Mouse (Mus musculus) liver, adult 2 months (tissue): ENCODE results near the gene Ankfn1. TPM values are rescaled to one million over a fixed set of nuclear protein-coding genes. Genes with fewer than 3 reads are reported as not detected.

ENCODE experiments used
- DNase-seq: peaks from one replicate; pipeline ENCODE4 v3.0.0-alpha.2; 2011; ENCODE audit warnings: low read depth, low spot score; ENCODE audit errors: extremely low read depth
- H3K27ac ChIP-seq: fragments of 200-500 bp; replicated peaks from 2 replicates; pipeline ENCODE4 v1.5.1; 2012; ENCODE audit warnings: low read depth, mild to moderate bottlenecking, control low read depth, inconsistent platforms, low read length; ENCODE audit not compliant: insufficient read depth
- H3K27me3 ChIP-seq: fragments of 200-500 bp; 2 replicates; pipeline ENCODE4 v1.6.1; 2012; ENCODE audit warnings: mild to moderate bottlenecking, moderate library complexity, low read length, inconsistent platforms; ENCODE audit not compliant: control insufficient read depth, insufficient read depth
- H3K36me3 ChIP-seq: fragments of 200-500 bp; 2 replicates; pipeline ENCODE4 v1.6.1; 2012; ENCODE audit warnings: low read length, inconsistent platforms; ENCODE audit not compliant: control insufficient read depth, insufficient read depth
- H3K4me1 ChIP-seq: fragments of 200-500 bp; 2 replicates; pipeline ENCODE4 v1.6.1; 2011; ENCODE audit warnings: low read length; ENCODE audit not compliant: control insufficient read depth, insufficient read depth
- H3K4me3 ChIP-seq: fragments of 200-500 bp; 2 replicates; pipeline ENCODE4 v1.5.1; 2011; ENCODE audit warnings: low read depth, mild to moderate bottlenecking, control low read depth, low read length, moderate library complexity; ENCODE audit not compliant: insufficient read depth
- H3K79me2 ChIP-seq: fragments of 200-500 bp; 2 replicates; pipeline ENCODE4 v1.6.1; 2012; ENCODE audit warnings: inconsistent platforms, mild to moderate bottlenecking, low read length, moderate library complexity; ENCODE audit not compliant: control insufficient read depth, insufficient read depth
- H3K9ac ChIP-seq: fragments of 200-500 bp; 2 replicates; pipeline ENCODE4 v1.6.1; 2012; ENCODE audit warnings: low read depth, mild to moderate bottlenecking, control low read depth, inconsistent platforms, low read length
- CTCF ChIP-seq: fragments of 200-500 bp; IDR thresholded peaks from 2 replicates; pipeline ENCODE4 v1.5.1; 2011; ENCODE audit warnings: low read depth, low read length, control low read depth
- POLR2A ChIP-seq: fragments of 200-500 bp; IDR thresholded peaks from 2 replicates; pipeline ENCODE4 v1.6.1; 2011; ENCODE audit warnings: low read length, control low read depth; ENCODE audit not compliant: insufficient read depth; ENCODE audit errors: extremely low read depth
- WGBS: fragments of 180-500 bp; shearing (Covaris S2); methylation state at CpG from one replicate; pipeline ENCODE4 v1.1.7; 2018; 5-methylcytosine and 5-hydroxymethylcytosine counted together
- polyA plus RNA-seq: library from polyadenylated mRNA; depleted of rRNA; stranded (reverse); fragments of >200 nt; gene quantifications from 2 replicates; pipeline ENCODE4 v1.2.3, GENCODE M21; 2012
- total RNA-seq: library from RNA; depleted of rRNA; stranded (reverse); fragments of >200 nt; gene quantifications from 2 replicates; pipeline ENCODE4 v1.2.3, GENCODE M21; 2014

Ankfn1 gene
- total and polyA plus RNA-seq, 2 experiments, result not detected

GRCm38 (mm10) chr11:89708526-89708925, 68.9 kb downstream of the Ankfn1 start:
- no peak for DNase-seq
- 0 out of 2 replicates have a peak, but pooled peaks cover 2% of the 10 kb centered on the region for H3K27me3 ChIP-seq
- TF ChIP-seq CTCF, result no peak
- no peak for TF ChIP-seq POLR2A
- H3K9ac ChIP-seq, result no peak overlapping the region
- H3K4me1 ChIP-seq, result no peaks in the 10 kb centered on the region
- WGBS, result 91% methylated on average over 7 of the region's 7 CpGs
- no peak overlapping the region for H3K4me3 ChIP-seq
- no peaks in the 10 kb centered on the region for H3K79me2 ChIP-seq
- no peaks in the 10 kb centered on the region for H3K36me3 ChIP-seq
- no peak overlapping the region for H3K27ac ChIP-seq

- Histone ChIP-seq H3K4me1 (no peaks in the 10 kb centered on the region), H3K36me3 (no peaks in the 10 kb centered on the region), H3K4me3 (no peak overlapping the region), H3K9ac (no peak overlapping the region), H3K27me3 (no peaks in the 10 kb centered on the region), H3K79me2 (no peaks in the 10 kb centered on the region), H3K27ac (no peak overlapping the region)
- no peak for TF ChIP-seq POLR2A
- 49% methylated on average over 18 of the region's 18 CpGs for WGBS
- DNase-seq, result no peak
Observed at GRCm38 (mm10) chr11:89696431-89697403, 80.7 kb downstream of the Ankfn1 start.

GRCm38 (mm10) chr11:89693686-89694085, 83.8 kb downstream of the Ankfn1 start:
- Histone ChIP-seq H3K9ac (no peak overlapping the region), H3K4me3 (no peak overlapping the region), H3K36me3 (no peaks in the 10 kb centered on the region), H3K27me3 (no peaks in the 10 kb centered on the region), H3K4me1 (no peaks in the 10 kb centered on the region), H3K79me2 (no peaks in the 10 kb centered on the region), H3K27ac (no peak overlapping the region)
- 82% methylated on average over 4 of the region's 4 CpGs for WGBS
- DNase-seq, result no peak
- TF ChIP-seq POLR2A (no peak), CTCF (no peak)

GRCm38 (mm10) chr11:89676922-89677321, 100.5 kb downstream of the Ankfn1 start:
- H3K27me3 ChIP-seq, result no peaks in the 10 kb centered on the region
- H3K4me1 ChIP-seq, result no peaks in the 10 kb centered on the region
- DNase-seq, result no peak
- H3K9ac ChIP-seq, result no peak overlapping the region
- TF ChIP-seq CTCF (no peak), POLR2A (no peak)
- no peak overlapping the region for H3K4me3 ChIP-seq
- no peaks in the 10 kb centered on the region for H3K79me2 ChIP-seq
- H3K27ac ChIP-seq, result no peak overlapping the region
- 70% methylated on average over 2 of the region's 2 CpGs for WGBS
- no peaks in the 10 kb centered on the region for H3K36me3 ChIP-seq

GRCm38 (mm10) chr11:89673916-89674507, 103.4 kb downstream of the Ankfn1 start:
- Histone ChIP-seq H3K27ac (no peak overlapping the region), H3K36me3 (no peaks in the 10 kb centered on the region), H3K4me1 (no peaks in the 10 kb centered on the region), H3K27me3 (no peaks in the 10 kb centered on the region), H3K79me2 (no peaks in the 10 kb centered on the region), H3K4me3 (no peak overlapping the region), H3K9ac (no peak overlapping the region)
- 21% methylated on average over 1 of the region's 1 CpGs for whole genome bisulfite sequencing
- no peak for TF ChIP-seq POLR2A
- TF ChIP-seq CTCF, result no peak
- no peak for DNase-seq
